In the genomic region with DNA sequence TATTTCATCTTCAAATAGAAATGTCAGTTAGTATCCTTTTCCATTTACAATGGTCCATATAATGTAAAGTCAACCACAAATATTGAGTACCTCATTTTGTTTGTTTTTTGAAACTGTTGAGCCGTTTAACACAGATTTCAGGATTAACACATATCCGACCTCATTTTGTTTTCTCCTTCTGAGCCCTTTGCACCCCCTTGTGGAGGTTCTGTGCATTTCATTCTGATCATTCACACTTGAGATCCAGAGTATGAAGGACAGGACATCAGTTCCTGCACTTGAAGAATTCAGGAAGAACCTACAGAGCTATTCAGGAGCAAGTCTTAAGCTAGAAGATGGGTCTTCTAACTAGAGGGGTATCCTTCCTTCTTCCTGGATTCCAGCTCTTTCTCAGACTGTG, we compare ENCODE assay signal across 8 mouse cellular contexts. TPM values are rescaled to one million over a fixed set of nuclear protein-coding genes. Genes with fewer than 3 reads are reported as not detected.
DNase-seq lines count a peak whose midpoint lies in the region; ATAC-seq lines count a peak whose summit lies in the region.
"Had no signal": no experiment of that assay in that cellular context is flagged by ENCODE, and none has a peak within 500 bp of the region (broad histone marks: within the 10 kb centered on the region; RNA-seq: fewer than 3 reads in every experiment).

No protein-coding gene starts in this region.

- H3K4me2 ChIP-seq in forebrain, embryonic 11.5 days (ENCODE audit: low read depth, low read length, severe bottlenecking): no peak overlapping the region
- H3K4me2 ChIP-seq: midbrain, embryonic 12.5 days had no signal

- no peak overlapping the region for H3K9ac ChIP-seq in forebrain, embryonic 11.5 days (ENCODE audit: low read length)
- H3K9ac ChIP-seq: midbrain, embryonic 12.5 days had no signal

- no peak for ATAC-seq in forebrain, embryonic 11.5 days (replicated peaks; ENCODE audit: low FRiP score)

- H3K27ac ChIP-seq in heart, embryonic 10.5 days: no peak overlapping the region
- no peak overlapping the region for H3K27ac ChIP-seq in embryonic facial prominence, embryonic 10.5 days (replicated peaks)
- H3K27ac ChIP-seq in forebrain, embryonic 11.5 days (ENCODE audit: low read depth, low read length): no peak overlapping the region
- H3K27ac ChIP-seq: midbrain, embryonic 12.5 days had no signal

- H3K4me3 ChIP-seq in heart, embryonic 10.5 days: no peak overlapping the region
- no peak overlapping the region for H3K4me3 ChIP-seq in embryonic facial prominence, embryonic 10.5 days
- no peak overlapping the region for H3K4me3 ChIP-seq in forebrain, embryonic 11.5 days (ENCODE audit: low read depth, low read length)
- H3K4me3 ChIP-seq: midbrain, embryonic 12.5 days had no signal

- DNase-seq in heart, postnatal 4 days: peak; percentile 36
- no peak for DNase-seq in heart, embryonic 10.5 days (ENCODE audit: low spot score)
- peak; percentile 13 for DNase-seq in thymus, postnatal 4 days
- no peak for DNase-seq in thymus, postnatal 36 days
- peak; percentile 15 for DNase-seq in embryonic facial prominence, embryonic 10.5 days (ENCODE audit: low spot score)
- peak; percentile 61 for DNase-seq in retina, embryonic 14.5 days (ENCODE audit: low spot score)
- DNase-seq in forebrain, embryonic 11.5 days (ENCODE audit: low spot score): no peak

- no peaks in the 10 kb centered on the region for H3K36me3 ChIP-seq in heart, embryonic 10.5 days
- no peaks in the 10 kb centered on the region for H3K36me3 ChIP-seq in embryonic facial prominence, embryonic 10.5 days (replicated peaks)
- no peaks in the 10 kb centered on the region for H3K36me3 ChIP-seq in forebrain, embryonic 11.5 days (ENCODE audit: control insufficient read depth, insufficient read depth, low read length)
- H3K36me3 ChIP-seq: midbrain, embryonic 12.5 days had no signal

- no peaks in the 10 kb centered on the region; the same call in 1 of the 2 replicates for H3K9me3 ChIP-seq in heart, embryonic 10.5 days
- H3K9me3 ChIP-seq in embryonic facial prominence, embryonic 10.5 days: no peaks in the 10 kb centered on the region
- no peaks in the 10 kb centered on the region for H3K9me3 ChIP-seq in forebrain, embryonic 11.5 days (ENCODE audit: control insufficient read depth, low read length)
- H3K9me3 ChIP-seq: midbrain, embryonic 12.5 days had no signal

- 59% methylated on average over 2 of the region's 2 CpGs for WGBS in heart, embryonic 10.5 days
- WGBS in embryonic facial prominence, embryonic 10.5 days: 60% methylated on average over 2 of the region's 2 CpGs
- 63% methylated on average over 2 of the region's 2 CpGs for WGBS in forebrain, embryonic 11.5 days

- H3K4me1 ChIP-seq in heart, embryonic 10.5 days: no peaks in the 10 kb centered on the region
- H3K4me1 ChIP-seq in embryonic facial prominence, embryonic 10.5 days: no peaks in the 10 kb centered on the region
- H3K4me1 ChIP-seq in forebrain, embryonic 11.5 days (replicated peaks; ENCODE audit: control insufficient read depth, insufficient read depth, low read length): no peaks in the 10 kb centered on the region
- H3K4me1 ChIP-seq: midbrain, embryonic 12.5 days had no signal

- no peaks in the 10 kb centered on the region for H3K27me3 ChIP-seq in heart, embryonic 10.5 days (ENCODE audit: insufficient read depth, poor library complexity, severe bottlenecking)
- H3K27me3 ChIP-seq in embryonic facial prominence, embryonic 10.5 days (replicated peaks; ENCODE audit: low read depth, poor library complexity, severe bottlenecking): no peaks in the 10 kb centered on the region
- no peaks in the 10 kb centered on the region for H3K27me3 ChIP-seq in forebrain, embryonic 11.5 days (ENCODE audit: control insufficient read depth, insufficient read depth, low read length)
- H3K27me3 ChIP-seq: midbrain, embryonic 12.5 days had no signal

RNA-seq across cellular contexts. Expression of gene Tmem207, which starts 7.0 kb away (rescaled TPM):
- total RNA-seq in heart, postnatal 4 days (2021): not detected
- polyA plus RNA-seq in heart, embryonic 10.5 days (2016; fragmentation: Nextera tagmentation; extraction: Ambion mirVana): not detected in 2 replicates
- not detected in 2 replicates for polyA plus RNA-seq in embryonic facial prominence, embryonic 10.5 days (2016; fragmentation: Nextera tagmentation; extraction: Ambion mirVana)
- not detected in 2 replicates for polyA plus RNA-seq in forebrain, embryonic 11.5 days (2014; fragmentation: Nextera tagmentation; extraction: Ambion mirVana)

RNA-seq across cellular contexts. Expression of gene Cldn16, which starts 56.7 kb away (rescaled TPM):
- total RNA-seq in heart, postnatal 4 days (2021): not detected
- not detected in 2 replicates for polyA plus RNA-seq in heart, embryonic 10.5 days (2016; fragmentation: Nextera tagmentation; extraction: Ambion mirVana)
- polyA plus RNA-seq in embryonic facial prominence, embryonic 10.5 days (2016; fragmentation: Nextera tagmentation; extraction: Ambion mirVana): not detected in 2 replicates
- not detected in 2 replicates for polyA plus RNA-seq in forebrain, embryonic 11.5 days (2014; fragmentation: Nextera tagmentation; extraction: Ambion mirVana)
- polyA plus RNA-seq: midbrain, embryonic 12.5 days had no signal

Comparison
In these comparisons a context has a peak if more than half of its experiments do, and no peak if none do; other contexts are left out.
1. DNase-seq: peak in heart, postnatal 4 days (single experiment), thymus, postnatal 4 days (single experiment), embryonic facial prominence, embryonic 10.5 days (single experiment) and retina, embryonic 14.5 days (single experiment); none in heart, embryonic 10.5 days (single experiment), thymus, postnatal 36 days (0 of 2) and forebrain, embryonic 11.5 days (single experiment).